Mouse (Mus musculus): Measurements from ENCODE around the gene Tapbp.
A peak's percentile ranks its signal among the peaks of the same experiment; 100 is the strongest.
"Not testable (repeated sequence)": the region's sequence is repeated elsewhere in the genome, so short reads cannot be mapped to it uniquely, and the experiment has no call there.

Tapbp gene

DNA sequence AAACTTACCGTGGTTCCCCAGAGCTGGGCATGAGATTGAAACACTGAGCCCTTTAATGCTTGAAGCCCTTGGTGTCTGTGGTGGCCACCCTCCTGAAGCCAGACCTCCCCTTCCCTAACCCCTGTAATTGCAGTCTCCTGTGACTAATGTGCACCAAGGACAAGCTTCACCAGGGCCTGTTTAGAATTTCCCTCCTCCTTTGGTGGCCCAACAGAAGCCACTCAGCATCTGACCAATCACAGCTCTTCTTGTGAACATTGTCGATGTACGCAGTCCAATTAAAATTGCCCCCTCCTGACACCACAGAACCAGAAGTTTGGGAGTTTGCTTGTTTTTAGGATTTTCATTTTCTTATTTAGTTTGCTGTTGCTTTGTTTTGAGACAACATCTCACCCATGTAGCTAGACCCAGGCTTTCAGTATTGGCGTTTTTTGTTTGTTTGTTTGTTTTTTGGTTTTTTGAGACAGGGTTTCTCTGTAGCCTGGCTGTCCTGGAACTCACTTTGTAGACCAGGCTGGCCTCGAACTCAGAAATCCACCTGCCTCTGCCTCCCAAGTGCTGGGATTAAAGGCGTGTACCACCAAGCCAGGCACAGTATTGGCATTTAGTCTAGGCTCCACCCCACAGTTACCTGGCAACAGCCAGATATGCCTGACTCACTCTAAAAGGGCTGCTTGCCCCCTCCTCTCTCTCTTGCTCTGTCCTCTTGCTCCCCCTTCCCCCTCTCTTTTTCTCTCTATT, 11.6 kb upstream of the Tapbp start:
- not testable (repeated sequence) for DNase-seq (ENCODE audit: low spot score in 2 of 2)

DNA sequence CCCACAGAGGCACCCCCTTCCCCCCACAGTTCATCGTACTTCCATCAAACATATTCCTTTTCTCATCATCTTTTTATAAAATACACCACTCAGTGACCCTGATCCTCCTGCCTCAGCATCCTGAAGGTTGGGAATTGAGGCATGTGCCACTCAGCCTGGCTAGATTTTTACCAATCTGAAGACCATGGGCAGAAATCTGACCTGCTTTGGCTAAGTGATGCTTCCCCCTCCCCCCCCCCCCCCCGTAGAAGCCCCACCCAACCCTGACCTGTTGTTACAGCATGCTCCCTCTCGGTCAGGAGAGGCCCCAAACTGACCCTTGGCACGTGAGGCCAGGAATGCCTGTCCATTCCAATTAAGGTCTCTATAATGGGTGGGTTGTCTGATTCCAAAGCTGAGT, 10.9 kb upstream of the Tapbp start, which contains the start of gene Platr17:
Gene Platr17 (plus strand): TSS at position 301 of the 400 bp plus-strand sequence.
- not testable (repeated sequence) for DNase-seq (ENCODE audit: low spot score in 2 of 2)

DNA sequence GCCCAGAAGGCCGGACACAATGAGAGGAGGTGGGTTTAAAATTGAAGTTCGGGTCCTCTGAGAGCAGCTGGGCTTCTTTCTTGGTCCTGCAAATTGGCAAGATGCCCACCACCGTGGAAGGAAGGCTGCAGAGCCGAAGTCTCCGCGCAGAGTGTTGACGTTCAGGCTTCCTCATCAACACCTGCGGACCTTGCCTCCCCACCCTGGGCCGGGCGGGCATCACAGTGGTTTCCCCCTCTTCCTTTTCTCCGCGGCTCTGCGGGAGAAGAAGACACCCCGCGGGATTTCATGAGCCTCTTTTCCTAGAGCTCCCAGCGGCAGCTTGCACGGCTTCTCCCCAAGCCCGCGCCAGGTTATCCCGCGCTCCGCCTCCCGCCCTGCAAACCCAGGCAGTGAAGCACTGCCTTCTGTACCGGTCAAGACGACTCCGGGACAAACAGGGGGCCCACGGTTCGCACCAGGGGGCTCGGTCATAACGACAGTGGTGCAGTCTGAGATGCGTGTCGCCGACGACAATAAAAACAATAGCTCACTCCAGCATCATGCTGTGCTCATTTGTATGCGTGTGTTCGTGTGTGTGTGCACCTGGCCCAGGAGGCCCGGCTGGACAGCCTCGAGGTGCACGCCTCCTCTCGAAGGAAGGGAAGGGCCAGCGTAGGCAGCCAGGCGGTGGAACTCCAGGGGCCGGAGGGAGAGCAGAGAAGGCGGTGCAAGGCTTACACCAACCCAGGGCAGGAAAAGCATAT, 7.2 kb upstream of the Tapbp start:
- DNase-seq (ENCODE audit: low spot score in 2 of 2): peak; percentile 29 to 33

DNA sequence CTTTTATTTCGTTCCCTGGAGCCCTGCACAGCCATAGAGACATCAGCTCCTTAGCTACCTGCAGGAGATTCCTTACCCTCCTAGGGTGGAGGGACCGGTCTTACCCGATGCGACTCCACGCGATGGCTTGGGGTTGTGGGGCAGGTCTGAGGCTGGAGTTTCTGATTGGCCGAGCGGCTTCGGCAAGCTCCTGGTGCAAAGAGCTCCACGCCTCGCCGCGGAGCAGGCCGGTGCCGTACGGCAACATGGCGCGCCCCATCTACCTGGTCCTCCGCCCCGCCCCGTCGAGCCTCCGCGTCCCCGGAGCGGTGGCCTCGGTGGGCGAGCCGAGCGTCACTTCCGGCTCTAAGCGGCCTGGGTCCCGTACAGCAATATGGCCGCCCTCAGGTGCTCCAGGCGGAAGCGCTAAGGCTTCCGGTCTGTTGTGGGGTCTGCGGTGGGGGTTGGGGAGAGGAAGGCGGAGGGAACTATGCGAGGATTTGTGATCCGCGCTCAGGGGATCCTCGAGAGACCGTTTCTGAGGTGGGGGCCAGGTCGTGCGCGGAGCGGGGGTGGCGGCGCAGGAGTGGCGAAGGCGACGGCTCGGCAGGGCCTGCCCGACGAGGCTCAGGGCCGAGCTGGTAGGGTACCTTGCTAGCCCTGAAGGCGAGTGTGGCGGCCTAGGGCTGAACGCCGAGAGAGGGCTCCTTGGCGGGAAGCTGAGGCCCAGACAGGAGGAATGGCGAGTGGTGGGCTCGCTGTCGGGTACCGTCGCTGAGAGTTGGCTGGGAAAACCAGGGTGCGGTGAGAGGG, 6.4 kb upstream of the Tapbp start, which contains the start of gene Daxx:
Gene Daxx (plus strand): TSS at position 338 of the 792 bp plus-strand sequence.
- peak; percentile 98 to 99 for DNase-seq (ENCODE audit: low spot score in 2 of 2)

DNA sequence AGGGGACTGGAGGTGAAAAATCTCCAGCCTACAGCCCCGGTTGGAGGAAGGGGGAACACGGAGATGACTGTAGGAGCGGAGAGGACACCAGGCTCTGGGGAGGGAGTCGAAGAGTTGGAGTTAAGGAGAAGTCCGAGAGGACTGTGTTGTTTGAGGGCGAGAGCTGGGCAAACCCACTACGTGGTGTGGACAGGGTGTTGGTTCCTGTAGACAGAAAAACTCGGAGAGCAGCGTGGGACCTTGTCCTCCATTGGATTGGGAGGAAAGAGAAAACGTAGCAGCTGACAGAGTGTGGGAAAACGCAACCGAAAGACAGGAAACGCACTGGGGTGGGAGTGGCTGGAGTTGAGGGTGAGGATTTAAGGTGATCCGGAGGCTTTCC, 5.8 kb upstream of the Tapbp start:
- peak; percentile 44 to 63 for DNase-seq (ENCODE audit: low spot score in 2 of 2)

GRCm38 (mm10) chr17:33910346-33911051, 5.2 kb upstream of the Tapbp start:
- no peak for DNase-seq (ENCODE audit: low spot score in 2 of 2)

- DNase-seq (ENCODE audit: low spot score in 2 of 2): no peak
These were observed 4.5 kb upstream of the Tapbp start for GRCm38 (mm10) chr17:33911052-33911812.

GRCm38 (mm10) chr17:33911813-33912414, 3.8 kb upstream of the Tapbp start:
- no peak for DNase-seq (ENCODE audit: low spot score in 2 of 2)

DNA sequence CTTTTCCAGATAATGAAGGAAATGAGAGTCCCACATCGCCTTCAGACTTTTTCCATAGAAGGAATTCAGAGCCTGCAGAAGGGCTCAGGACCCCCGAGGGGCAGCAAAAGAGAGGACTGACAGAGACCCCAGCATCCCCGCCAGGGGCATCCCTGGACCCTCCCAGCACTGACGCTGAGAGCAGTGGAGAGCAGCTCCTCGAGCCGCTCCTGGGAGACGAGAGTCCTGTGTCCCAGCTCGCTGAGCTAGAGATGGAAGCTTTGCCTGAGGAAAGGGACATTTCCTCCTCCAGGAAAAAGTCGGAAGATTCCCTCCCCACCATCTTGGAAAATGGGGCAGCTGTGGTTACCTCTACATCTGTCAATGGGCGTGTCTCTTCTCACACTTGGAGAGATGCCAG, 2.4 kb upstream of the Tapbp start:
- DNase-seq (ENCODE audit: low spot score in 2 of 2): no peak

DNA sequence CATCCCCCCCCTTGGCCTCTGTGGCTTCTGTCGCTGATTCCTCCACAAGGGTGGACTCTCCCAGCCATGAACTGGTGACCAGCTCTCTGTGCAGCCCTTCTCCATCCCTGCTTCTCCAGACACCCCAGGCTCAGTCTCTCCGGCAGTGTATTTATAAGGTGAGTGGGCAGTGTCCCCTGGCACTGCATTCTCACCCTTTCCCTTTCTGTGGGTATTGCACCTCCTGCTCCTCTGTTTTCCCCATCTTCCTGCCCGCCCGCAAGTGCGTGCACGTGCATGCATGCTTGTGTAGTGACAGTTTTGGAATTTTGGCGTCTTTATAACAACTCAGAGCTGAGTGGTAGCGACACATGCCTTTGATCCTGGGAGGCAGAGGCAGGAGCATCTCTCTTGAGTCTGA, 1.8 kb upstream of the Tapbp start:
- no peak for DNase-seq (ENCODE audit: low spot score in 2 of 2)

DNA sequence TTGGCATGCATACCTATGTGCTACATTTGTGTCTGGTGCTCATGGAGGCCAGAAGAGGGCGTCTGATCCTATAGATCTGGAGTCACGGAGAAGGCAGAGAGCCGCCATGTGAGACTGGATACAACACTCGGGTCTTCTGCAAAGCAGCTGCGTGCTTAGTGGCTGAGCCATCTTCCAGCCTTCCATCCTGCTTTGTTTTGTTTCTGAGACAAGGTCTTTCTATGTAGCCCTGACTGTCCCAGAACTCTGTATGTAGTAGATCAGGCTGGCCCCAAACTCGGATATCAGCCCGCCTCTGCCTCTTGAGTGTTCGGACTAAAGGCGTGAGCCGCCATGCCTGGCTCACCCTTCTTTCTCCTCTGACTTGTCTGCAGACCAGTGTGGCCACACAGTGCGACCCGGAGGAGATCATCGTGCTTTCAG, 719 bp upstream of the Tapbp start:
- DNase-seq (ENCODE audit: low spot score in 2 of 2): no peak

- DNase-seq (ENCODE audit: low spot score in 2 of 2): peak; percentile 47 to 63
These were observed 595 bp downstream of the Tapbp start for GRCm38 (mm10) chr17:33916294-33916693.

DNA sequence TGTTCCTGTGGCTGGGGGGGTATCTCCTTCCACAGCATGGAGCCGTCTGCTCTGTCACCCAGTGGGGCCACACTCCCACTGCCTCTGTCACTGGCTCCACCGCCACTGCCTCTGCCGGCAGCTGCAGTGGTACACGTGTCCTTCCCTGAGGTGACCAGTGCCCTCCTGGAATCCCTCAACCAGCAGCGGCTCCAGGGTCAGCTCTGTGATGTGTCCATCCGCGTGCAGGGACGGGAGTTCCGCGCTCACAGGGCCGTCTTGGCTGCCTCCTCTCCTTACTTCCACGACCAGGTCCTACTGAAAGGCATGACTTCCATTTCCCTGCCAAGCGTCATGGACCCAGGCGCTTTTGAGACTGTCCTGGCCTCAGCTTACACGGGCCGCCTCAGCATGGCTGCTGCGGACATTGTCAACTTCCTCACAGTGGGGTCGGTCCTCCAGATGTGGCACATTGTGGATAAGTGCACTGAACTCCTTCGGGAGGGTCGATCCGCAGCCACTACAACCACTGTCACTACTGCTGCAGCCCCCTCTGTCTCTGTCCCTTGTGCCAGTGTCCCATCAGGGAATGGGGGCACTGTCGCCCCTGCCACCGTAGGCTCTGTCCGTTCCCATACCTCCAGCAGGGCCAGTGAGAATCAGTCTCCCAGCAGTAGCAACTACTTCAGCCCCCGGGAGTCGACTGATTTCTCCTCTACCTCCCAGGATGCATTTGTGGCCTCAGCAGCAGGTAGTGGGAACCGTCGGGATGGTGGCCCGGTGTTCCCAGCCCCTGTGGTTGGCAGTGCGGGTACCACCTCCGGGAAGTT, 1.4 kb downstream of the Tapbp start:
- DNase-seq (ENCODE audit: low spot score in 2 of 2): no peak

- no peak for DNase-seq (ENCODE audit: low spot score in 2 of 2)
These were observed 2.1 kb downstream of the Tapbp start for GRCm38 (mm10) chr17:33917656-33918292.

DNA sequence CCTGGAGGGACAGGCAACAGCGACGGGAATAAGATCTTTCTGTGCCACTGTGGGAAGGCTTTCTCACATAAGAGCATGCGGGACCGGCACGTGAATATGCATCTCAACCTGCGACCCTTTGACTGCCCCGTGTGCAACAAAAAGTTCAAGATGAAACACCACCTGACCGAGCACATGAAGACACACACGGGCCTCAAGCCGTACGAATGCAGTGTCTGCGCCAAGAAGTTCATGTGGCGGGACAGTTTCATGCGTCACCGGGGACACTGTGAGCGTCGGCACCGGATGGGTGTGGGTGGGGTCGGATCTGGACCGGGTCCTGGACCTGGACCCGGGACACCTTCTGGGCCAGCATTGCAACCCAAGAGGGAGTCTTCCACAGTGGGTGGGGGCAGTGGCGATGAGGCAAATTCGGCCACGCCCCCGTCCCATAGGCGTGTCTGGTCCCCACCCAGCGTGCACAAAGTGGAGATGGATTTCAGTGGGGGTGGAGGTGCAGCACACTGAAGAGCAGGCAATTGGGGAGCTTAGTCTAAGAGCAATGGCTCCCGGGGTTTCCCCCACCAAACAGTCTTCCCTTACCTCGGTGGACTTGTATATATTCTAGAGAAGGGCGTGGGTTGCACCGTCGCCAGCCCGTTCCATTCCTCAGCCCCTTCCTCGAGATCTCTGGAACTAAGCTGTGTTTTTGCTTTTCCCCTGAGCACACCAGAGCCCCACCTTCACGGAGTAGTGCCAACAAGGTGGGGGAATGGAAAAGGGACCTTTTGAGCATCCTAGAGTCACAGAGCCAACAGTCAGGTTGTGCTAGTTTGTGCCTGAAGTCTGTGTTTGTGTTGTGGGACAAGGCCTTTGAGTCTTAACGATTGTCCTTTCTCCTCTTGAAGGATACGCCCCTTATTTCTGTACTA, 2.8 kb downstream of the Tapbp start:
- peak; percentile 44 to 62 for DNase-seq (ENCODE audit: low spot score in 2 of 2)

- peak; percentile 89 to 90 for DNase-seq (ENCODE audit: low spot score in 2 of 2)
These were observed 3.9 kb downstream of the Tapbp start for GRCm38 (mm10) chr17:33919351-33920281.
